Mouse (Mus musculus): ENCODE data around the gene Apol7e. TPM values are rescaled to one million over a fixed set of nuclear protein-coding genes. Genes with fewer than 3 reads are reported as not detected.
A peak's percentile ranks its signal among the peaks of the same experiment; 100 is the strongest.
"Not testable (repeated sequence)": the region's sequence is repeated elsewhere in the genome, so short reads cannot be mapped to it uniquely, and the experiment has no call there.

Apol7e gene
- under 1 TPM; 0.29 to 0.82 TPM for total RNA-seq (2021)
- long read RNA-seq, experiment 1 = 0 reads
- long read RNA-seq, experiment 2 = 0 reads

DNA sequence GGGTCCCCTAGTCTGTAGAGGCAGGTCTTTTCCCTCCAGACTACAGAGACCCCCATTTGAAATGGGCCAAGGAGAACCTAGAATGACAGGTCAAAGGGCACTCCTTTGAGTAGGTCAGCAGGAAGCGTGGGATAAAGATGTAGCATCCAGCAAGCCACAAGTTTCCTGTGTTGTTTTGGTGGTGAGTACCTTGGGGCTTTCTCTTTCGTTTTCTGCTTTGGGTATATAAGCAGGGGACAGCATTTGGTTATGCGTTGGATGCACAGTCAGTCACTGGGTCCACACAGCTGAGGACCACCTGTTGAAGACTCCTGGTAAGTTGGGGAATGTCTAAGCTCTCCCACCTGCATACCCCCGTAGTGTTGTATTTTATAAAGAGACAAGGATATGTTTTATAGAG is at the start of gene Apol7e:
Gene Apol7e (plus strand): TSS at position 202 of the 400 bp plus-strand sequence.
- DNase-seq; intact Hi-C loops (cut with DNase I; ENCODE audit: low total_unique reads): not testable (repeated sequence)

DNA sequence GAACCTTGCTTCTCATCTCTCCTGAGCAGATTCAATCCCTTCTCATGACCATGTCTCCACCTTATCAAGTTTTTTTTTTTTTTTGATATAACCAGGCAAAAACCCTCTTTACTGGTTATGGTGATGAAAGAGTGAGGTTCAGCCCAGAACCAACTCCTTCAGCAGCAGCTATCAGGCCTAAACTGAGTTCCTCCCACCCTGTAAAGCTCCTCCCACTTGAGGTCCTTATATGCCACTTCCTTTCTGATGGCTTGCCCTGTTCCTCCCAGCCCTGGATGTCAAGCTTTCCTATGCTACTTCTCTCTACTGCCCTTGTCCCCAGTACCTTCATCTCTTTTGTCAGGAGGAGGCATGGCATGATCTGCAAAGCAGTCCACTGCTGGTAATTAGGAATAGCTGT is 47.5 kb upstream of the Apol7e start:
- intact Hi-C loops (cut with DNase I; ENCODE audit: low total_unique reads); DNase-seq: not testable (repeated sequence)

DNA sequence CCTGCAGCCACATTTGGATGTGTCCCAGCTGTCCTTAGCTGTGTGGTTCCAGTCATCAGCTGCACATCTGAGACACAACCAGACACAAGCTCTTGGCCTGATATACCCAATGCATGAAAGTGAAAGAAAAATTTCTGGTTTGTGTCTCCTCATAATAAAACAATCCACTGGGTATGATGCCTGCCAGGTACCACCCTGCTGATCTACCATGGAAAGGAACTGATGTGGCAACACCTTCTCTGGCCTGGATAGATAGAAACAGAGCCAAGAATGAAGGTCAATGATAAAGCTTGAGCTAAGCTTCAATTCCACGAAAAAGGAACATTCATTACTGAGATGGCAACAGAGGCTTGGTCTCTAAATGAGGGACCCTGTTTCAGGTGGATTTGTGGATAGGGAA is 38.9 kb upstream of the Apol7e start:
- intact Hi-C loops (cut with DNase I; ENCODE audit: low total_unique reads); DNase-seq: not testable (repeated sequence)

DNA sequence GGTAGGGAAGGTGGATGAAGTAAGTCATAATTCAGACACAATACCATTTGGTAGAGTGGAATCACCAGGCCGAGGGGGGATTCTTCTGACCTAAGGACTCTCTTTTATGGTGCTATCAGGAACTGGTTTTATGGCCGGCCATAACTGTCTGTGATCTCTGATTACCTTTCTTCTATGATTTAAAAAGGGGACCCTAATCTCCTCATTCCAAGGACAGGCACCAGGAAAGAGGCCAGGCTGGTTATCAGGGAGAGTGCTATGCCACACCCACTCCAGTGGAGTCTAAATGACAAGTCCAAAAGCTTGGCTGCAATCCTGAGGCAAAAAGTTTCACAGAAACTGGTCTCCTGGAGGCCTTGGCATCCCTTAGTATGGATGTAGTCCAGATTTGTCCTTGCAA is 36.8 kb upstream of the Apol7e start:
- DNase-seq; intact Hi-C loops (cut with DNase I; ENCODE audit: low total_unique reads): not testable (repeated sequence)

DNA sequence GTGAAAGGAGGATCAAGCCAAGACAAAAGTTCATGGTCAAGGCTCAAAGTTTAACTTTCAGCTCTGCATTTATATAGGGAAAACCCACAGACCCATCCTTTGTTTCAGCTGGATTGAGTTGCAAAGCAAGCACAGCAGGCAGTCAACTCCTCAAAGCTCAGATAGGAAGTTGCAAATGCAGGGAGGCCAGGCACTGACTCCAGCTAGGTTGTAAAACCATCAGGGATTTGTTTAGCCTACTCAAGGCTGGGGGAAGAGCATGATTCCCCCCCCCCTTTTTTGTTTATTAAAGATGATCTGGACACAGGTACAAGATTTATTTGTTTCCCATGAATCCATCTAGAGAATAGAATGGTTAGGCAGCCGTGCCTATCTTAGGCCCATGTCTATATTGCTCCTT is 24.6 kb upstream of the Apol7e start:
- DNase-seq; intact Hi-C loops (cut with DNase I; ENCODE audit: low total_unique reads): not testable (repeated sequence)

DNA sequence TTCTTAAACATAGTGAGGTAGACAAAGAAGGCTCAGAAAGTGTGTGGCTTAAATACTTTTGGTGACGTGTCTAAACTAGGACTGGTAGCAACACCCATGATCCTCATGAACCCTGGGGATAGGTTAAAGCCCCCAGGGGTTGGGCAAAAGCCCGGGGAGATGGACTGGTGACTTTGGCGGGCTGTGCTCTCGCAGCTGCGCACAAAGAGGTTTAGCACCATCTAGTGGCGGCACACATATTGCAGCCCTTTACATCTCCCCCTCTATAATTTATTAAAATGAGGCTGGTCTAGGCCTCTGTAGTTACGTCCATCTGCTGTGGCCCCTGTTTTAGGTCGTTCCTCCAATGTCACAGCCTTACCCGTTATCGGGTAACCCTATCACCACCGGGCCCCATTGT is 14.7 kb upstream of the Apol7e start:
- peak; percentile 28 for DNase-seq
- intact Hi-C loops (cut with DNase I; ENCODE audit: low total_unique reads) = not testable (repeated sequence)

DNA sequence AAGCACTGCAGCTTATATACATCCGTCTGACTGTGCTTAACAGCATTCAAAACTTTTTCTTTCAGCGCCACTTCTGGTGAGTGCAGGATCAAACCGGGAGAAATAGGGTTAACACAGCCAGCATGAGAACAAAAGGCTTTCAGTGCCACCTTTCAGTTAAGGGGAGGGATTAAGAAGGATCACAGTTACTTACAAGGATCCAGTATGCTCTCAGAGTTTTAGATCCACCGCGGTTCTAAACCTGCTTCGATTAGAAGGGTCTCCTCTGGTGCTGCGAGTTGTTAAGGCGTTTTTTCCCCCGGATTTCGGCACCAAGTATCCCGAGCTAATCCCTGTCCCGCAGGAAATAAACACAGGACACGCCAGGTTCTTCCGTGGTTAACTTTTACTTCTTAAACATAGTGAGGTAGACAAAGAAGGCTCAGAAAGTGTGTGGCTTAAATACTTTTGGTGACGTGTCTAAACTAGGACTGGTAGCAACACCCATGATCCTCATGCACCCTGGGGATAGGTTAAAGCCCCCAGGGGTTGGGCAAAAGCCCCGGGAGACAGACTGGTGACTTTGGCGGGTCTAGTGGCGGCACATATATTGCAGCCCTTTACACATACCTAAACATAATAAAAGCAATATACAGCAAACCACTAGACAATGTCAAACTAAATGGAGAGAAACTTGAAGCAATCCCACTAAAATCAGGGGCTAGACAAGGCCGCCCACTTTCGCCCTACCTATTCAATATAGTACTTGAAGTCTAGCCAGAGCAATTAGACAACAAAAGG is 6.9 kb upstream of the Apol7e start:
- intact Hi-C loops (cut with DNase I; ENCODE audit: low total_unique reads) = not testable (repeated sequence)

DNA sequence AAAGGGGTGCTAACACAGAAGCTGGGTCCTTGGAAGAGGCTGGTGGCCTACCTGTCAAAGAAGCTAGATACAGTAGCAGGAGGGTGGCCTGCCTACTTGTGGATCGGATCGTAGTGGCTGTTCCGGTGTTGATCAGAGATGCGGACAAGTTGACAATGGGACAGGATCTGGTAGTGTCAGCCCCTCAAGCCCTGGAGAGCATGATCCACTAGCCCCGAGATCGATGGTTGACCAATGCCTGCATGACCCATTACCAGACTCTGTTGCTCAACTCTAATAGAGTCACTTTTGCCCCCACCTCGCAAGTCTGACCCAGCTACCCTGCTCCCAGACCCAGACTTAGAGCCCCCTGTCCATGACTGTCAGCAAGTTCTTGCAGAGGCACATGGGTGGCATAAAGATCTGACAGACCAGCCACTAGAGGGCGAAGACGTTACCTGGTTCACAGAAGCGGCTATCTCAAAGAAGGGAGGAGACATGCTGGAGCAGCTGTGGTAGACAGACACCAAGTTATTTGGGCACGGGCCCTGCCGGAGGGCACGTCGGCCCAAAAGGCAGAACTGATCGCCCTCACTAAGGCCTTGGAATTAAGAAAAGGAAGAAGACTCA is 3.9 kb upstream of the Apol7e start:
- intact Hi-C loops (cut with DNase I; ENCODE audit: low total_unique reads) = not testable (repeated sequence)

More for the DNA sequence above, 6.9 kb upstream of the Apol7e start:
- DNase-seq = not testable (repeated sequence)

DNA sequence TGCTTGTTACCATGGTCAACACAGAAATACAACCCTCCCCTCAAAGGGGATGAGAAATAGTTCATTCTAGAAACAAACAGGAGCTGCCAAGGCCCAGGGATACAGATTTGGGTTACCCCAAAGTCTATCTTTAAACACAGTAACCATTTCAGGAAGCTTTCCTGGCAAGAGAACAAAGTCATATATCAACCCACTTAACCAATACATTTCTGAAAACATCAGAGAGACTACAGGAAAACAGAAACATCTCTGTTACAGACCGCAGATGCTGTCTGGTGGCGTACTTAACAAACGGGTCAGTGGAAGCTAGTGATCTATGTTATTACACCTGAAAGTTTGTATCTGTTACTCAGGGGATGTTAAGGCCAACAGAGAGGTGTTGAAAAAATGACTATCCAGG is 6.6 kb downstream of the Apol7e start:
- DNase-seq; intact Hi-C loops (cut with DNase I; ENCODE audit: low total_unique reads): not testable (repeated sequence)

More for the DNA sequence above, 3.9 kb upstream of the Apol7e start:
- not testable (repeated sequence) for DNase-seq

DNA sequence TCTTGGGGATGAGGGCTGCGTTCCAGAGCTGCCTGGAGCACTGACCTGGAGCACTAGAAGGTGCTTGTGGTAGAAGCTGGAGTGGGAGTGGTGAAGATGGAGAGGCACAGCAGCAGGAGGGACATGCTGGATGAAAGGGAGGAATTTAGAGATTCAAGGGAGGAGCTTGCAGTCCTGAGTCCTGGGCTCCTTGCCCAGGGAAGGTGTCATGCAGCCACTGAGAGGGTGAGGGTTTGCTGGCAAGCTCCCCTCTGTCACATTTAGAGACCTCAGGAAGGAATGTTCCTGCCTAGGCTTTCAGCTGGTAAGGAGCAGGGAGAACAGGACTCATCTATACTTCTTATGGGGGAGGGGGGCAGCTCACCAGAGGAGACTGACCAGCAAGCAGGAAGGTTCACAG is 10.3 kb downstream of the Apol7e start:
- DNase-seq; intact Hi-C loops (cut with DNase I; ENCODE audit: low total_unique reads): not testable (repeated sequence)

DNA sequence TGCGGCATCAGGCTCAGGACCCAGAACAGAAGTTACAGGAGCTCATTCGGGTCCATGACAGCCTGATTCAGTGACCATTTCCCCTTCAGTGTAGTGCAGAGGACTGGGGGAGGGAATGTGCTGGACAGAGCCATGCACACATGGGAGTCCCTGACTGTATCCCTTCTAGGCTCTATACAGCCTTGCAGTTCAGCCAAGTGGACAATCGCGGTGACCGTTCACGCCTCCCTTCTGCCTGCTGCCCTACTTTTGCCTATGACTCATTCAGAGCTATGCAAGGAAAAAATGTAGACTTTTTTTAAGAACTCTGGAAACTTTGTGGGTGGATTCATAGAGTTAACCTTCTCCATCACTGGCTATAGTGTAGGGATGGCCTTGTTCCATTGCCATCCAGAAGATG is 19.6 kb downstream of the Apol7e start:
- DNase-seq; intact Hi-C loops (cut with DNase I; ENCODE audit: low total_unique reads): not testable (repeated sequence)

DNA sequence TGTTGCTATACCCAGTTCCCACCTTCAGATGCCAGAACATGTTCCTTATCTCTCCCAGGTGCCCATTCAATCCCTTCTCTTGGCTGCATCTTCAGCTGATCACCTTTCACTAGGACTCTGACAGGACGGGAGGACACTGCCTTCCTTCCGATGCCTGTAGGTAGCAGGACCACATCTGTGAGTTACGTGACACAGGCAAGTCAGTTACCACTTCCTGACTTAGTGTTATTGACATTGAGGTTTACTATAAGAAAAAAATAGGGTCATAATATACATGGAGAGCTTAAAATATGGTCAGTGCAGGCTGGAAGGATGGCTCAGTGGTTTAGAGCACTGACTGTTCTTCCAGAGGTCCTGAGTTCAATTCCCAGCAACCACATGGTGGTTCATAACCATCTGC is 22.9 kb downstream of the Apol7e start:
- DNase-seq; intact Hi-C loops (cut with DNase I; ENCODE audit: low total_unique reads): not testable (repeated sequence)

DNA sequence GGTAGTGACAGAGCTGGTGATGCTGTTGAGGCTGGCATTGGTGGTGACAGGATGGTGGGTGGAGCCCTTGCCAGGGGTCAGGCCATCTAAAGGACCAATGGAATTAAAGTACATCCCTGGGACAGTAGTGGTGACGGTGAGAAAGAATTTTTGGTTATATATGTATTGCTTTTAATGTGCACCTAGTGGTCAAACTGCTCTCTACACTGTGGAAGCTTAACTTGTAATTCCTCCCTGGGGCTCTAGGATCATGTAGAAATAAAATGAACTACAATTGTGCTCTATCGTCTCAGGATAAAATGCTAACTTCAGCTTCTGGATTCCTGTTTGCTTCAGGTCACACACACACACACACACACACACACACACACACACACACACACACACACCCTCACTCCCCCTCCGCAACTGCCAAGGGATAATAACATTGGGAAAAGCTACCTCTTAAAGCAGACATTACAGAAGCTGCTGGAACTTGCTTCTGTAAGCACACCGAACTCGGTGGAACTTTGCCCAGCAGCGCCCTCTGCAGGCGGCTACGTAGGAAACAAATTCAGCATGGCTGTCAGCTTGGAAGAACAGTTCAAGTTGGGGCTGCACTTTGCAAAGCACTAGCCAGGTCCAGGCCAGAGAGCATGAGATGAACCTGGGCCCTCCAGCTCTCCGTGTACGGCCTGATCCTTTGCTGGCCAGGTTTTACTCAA is 25.7 kb downstream of the Apol7e start:
- DNase-seq; intact Hi-C loops (cut with DNase I; ENCODE audit: low total_unique reads): not testable (repeated sequence)

DNA sequence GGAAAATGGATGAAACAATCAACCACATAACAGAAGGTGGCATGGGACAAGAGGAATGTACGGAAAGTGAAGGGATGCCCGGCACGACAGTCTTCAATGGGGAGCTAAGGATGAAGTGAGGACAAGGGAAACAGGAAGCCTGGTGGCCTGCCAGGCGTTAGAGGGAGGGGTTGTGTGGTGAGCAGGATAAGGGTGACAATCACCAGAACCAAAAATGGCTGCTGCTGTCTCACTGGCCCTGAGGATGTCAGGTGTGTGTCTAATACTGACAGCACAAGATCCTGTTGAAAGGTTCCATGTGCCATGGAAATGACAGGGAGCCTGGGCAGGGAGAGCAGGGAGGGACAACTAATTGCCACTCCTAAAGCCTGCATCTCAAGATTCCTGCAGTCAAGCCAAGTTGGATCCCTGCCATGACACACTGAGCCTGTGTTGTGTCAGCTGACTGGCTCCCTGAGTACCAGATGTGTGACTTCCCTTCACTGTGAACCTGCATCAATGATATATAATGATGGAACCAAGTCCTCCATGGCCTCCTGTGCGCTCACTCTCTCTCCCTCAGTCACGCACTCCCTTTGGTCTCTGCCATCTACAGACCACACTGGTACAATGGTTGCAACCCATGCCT is 26.9 kb downstream of the Apol7e start:
- not testable (repeated sequence) for DNase-seq

DNA sequence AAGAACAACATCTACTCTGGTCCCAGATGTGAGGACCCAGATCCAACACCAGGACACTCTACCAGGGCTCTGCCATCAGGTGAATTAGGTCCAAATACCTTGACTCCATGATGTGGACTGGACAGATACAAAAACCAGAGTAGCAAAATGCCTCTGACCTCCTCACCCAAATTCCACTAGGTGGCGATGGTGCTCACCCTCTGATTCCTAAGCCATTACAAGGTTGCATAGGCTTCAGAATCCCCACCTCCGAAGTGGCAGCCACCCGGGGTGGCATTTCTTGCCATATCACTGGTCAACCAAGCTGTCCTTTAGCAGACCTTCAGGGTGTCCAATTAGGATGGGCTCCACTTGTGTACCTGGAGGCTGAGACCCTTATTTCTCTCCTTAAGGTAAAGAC is 28.5 kb downstream of the Apol7e start:
- DNase-seq; intact Hi-C loops (cut with DNase I; ENCODE audit: low total_unique reads): not testable (repeated sequence)

More for the DNA sequence above, 26.9 kb downstream of the Apol7e start:
- intact Hi-C loops (cut with DNase I; ENCODE audit: low total_unique reads) = not testable (repeated sequence)

DNA sequence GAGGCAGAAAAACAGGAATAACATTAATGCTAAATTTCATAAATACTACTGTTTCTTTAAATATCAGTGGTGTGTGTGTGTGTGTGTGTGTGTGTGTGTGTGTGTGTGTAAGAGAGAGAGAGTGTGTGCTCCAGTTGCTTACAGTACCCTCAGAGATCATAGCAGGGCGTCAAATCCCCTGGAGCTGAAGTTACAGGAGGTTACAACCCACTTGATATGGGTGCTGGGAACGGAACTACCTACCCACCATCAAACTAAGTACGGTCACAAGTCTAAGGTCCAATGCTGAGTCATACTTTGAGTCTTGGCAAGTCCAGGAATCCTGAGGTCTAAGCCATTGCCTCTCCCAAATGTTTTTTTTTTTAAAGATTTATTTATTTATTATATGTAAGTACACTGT is 29.1 kb downstream of the Apol7e start:
- intact Hi-C loops (cut with DNase I; ENCODE audit: low total_unique reads); DNase-seq: not testable (repeated sequence)

DNA sequence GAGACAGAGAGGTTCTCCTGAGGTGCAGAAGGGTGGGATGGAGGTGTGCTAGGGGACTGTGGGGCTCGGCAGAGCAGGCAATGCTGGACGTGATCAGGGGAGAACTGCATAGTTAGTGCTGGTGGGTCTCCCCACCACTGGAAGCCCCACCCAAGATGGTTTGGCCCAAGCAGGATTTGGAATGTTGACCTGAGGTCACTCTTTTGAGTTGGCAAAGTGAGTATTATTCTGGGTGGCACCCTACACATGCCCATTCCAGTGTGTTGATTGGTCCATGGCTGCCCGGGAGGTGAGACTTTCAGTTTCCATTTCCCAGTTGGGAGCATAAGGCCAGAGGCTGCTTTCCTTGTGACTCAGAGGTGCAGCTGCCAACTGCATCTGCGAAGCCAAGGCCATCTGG is 30.1 kb downstream of the Apol7e start, which contains the start of gene Apol9b:
Gene Apol9b (plus strand): TSS at position 301 of the 400 bp plus-strand sequence.
- DNase-seq; intact Hi-C loops (cut with DNase I; ENCODE audit: low total_unique reads): not testable (repeated sequence)

DNA sequence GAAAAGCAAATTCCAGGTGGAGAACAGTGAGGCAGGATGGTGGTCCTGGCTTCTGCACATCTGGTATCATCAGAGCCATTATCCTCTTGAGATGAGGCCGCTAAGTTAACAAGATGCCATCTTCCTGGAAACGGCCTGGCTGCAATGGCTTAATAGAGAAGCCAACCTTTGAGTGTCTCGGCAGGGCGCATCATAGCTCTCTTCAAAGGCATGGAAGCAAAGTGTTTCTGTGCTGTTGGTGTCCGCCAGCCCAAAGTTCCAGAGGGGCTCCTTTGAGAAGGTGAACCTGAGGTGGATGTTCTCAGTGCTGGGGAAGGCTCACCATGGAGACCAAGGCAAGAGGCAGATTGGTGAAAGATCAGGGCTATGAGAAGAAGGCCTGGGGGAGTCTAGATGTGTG is 32.9 kb downstream of the Apol7e start:
- intact Hi-C loops (cut with DNase I; ENCODE audit: low total_unique reads) = no loop called here
- no peak for DNase-seq

DNA sequence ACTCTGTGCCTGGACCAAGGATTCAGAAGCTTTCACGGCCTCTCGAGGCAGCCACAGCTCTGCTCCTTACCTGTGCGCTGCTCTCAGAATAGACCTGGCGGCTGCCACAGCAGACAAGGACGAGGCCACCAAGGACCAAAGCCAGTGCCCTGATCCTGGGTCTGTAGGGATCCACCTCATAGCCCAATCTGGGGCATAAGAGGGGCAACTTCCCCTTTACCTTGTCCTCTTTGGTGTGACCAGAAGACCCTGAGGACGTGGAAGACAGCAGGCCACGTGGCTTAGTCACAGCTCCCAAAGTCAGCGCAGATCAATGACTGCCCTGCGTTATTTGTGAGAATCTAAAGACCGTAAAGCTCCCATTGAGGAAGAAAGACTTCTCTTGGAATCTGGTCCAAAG is 34.2 kb downstream of the Apol7e start:
- intact Hi-C loops (cut with DNase I; ENCODE audit: low total_unique reads); DNase-seq: not testable (repeated sequence)
